Mouse (Mus musculus): ENCODE measurements around the gene Mtfp1.

DNA sequence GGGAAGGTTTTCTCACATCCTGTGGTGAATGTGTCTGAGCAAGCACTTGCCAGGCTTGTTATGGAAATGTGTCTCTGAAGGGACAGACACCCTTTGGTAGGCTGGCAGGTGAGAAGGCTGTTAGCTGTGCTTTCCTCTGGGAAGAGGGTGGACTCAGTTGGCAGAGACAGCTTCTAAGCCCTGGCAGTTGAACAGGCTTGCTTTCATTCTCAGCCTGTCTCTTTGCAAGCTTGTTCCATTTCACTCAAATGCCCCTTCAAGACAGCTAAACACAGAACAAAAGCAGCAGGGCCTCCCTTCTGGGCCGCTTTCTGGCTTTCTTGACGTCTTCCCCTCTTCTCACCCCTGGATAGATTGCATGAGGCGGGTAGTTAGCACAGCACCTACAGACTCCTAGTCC is 4.2 kb upstream of the Mtfp1 start:
- no peak for TF ChIP-seq CTCF (conservative IDR thresholded peaks at IDR 0.05; ENCODE audit: insufficient read depth, insufficient read length, low read depth, low read length)
- no peak for TF ChIP-seq POLR2A (IDR thresholded peaks at IDR 0.05; ENCODE audit: low read depth, low read length)
